Mouse (Mus musculus) kidney, postnatal 14 days (tissue): ENCODE results near the gene Cmtr1.

Experiments used
- DNase-seq: peaks from one replicate; pipeline ENCODE4 v3.0.0; 2022; ENCODE audit warnings: mixed read lengths

Cmtr1 gene

DNA sequence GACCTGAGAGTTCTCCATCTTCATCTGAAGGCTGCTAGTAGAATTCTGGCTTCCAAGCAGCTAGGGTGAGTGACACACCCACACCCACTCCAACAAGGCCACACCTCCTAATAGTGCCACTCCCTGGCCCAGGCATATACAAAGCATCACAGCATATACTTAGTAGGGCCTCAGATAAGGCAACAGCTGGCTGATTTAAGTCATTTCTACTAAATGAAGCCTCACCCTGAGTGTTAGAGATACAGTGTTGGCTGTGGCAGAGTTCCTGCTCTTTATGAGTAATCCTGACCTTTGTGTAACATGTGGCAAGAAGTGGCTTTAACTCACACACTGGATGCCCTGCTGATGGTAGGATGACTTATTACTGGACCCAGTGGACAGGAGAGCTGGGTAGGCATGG, 9.5 kb downstream of the Cmtr1 start:
- no peak for DNase-seq

DNA sequence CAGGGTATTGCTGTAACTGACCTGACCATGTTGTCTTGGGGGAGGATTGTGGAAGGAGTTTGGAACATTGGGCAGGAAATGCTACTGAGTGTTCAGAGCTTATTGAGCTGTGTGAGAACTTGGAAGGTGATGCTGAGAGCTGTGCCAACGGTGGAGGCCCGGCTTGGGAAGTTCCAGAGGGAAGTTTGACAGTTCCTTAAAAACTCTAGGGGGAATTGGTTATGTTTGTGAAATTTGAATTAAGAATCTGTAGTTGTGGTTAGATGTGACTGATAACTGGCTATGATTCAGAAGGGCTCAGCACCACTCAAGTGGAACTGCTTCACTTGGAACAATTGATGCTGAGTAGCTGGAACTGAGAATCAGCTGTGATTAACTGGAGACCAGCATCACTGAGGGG, 10.6 kb downstream of the Cmtr1 start:
- DNase-seq, result no peak

DNA sequence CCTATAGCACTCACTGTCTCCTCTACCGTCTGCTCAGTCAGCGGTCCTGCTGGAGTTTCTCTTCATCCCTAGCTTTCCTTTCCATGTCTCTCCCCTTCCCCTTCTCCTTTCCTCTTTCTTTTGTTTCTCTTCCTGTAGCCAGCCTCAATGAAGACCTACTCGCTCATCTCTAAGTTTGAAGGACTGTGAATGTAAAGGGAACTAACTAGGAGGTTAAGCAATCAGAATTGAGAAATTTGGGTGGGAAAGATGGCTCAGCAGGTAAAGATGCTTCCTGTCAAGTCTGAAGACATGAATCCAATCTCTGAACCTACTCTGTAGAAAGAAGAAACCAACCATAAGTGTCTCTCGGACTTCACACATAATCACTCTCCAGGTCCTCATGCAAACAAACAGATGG, 12.9 kb downstream of the Cmtr1 start:
- no peak for DNase-seq

DNA sequence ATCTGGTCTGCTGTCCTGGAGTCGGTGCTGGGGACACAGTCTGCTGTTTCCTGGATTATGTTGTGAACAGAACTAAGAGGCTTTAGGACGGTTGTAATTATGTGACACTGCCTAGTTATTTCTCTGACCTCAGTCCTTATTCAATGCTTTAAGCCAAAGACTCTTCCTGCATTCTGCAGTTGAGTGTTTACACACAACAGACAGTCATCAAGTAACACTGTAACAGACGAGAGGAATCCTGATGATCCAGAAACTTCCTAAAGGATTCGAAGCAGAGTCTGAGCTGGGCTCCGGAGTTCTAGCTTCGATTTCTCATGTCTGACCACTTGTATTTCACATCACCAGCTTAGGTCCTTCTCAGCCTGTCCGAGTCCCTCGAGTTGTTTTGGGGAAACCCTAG, 18.1 kb downstream of the Cmtr1 start:
- DNase-seq, result no peak

DNA sequence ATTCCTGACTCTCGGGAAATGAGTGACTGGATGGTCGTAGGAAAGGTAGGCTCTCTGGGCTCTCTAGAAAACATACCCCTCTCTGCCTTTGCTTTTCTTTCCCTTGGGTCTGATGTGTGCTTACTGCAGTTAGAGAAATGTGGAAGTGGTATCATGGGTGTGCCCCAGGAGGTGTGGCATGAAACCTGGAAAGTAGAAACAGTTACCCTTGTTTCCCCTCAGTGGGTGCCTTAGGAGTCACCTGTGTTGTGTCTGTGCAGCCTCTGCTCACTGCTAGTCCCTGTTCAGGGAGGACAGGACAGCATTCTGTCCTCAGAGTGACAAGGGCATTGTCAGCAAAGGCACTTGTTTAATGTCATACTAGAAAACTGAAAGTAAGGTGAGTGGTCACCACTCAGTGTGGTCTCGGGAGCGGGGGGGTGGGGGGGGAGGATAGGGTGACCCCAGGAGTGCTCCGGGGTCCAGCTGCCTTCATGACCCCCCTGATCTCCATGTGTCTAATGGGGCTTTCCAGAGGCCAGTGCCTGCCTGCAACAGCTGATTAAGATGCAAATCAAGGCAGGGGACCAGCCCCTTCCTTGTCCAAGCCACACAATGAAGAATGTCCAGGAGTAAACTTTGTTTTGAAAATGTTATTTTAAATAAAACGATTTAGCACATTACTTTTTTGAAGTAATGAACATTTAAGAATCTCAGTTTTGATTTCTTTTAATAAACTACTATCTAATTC, 18.8 kb downstream of the Cmtr1 start:
- DNase-seq, result no peak

DNA sequence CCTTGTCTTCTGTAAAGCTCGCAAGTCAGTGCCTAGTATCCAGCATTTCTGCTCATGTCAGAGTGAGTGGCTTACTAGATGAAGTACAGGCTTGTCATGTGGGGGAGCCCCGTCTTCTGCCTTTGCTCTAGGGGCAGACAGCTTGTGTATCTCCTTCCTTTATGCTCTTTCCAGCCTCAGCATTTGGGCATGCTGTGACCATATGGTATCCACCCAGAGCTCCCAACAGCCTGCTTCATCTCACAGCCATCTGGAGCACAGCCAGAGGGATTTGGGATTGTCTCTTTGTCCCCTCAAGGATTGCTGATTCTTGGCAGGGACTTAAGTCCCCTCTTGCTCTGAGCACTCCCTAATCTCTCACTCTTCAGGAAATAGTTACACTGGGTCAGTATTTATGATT, 19.8 kb downstream of the Cmtr1 start:
- DNase-seq, result peak; percentile 84

DNA sequence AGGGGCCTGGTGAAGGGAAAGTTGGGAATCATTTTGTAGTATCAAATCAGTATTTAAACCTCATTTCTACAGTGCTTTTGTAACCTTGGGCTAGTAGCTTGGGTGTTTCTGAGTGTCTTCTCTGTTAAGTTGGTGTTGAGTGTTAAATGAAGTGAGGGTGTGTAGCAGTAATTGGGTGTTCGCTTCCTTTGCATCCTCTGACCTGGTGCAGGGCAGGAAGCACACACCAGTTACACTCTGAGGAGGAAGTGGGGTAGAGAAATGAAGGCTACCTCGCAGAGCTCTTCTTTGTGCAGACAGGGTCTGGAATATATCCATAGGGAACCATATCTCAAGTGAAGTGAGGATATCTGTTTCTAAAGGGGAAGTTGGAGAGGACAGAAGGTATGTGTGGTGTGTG, 20.5 kb downstream of the Cmtr1 start:
- no peak for DNase-seq

DNA sequence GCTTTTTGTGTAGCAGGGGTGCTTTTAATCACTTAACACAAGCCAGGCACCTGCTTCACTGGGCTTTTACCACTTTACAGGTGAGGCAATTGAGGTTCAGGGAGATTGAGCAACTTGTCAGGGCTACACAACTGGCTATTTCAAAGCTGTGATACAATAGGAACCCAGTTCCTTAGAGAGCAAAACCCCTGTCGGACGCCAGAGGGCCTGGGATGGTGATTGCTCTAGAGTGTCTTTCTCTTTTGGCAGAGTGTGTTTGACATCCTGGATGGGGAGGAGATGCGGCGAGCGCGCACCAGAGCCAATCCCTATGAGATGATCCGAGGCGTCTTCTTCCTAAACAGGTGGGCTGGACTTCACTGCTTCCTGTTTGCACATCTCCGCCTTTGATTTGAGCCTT, 21.3 kb downstream of the Cmtr1 start:
- DNase-seq, result no peak

DNA sequence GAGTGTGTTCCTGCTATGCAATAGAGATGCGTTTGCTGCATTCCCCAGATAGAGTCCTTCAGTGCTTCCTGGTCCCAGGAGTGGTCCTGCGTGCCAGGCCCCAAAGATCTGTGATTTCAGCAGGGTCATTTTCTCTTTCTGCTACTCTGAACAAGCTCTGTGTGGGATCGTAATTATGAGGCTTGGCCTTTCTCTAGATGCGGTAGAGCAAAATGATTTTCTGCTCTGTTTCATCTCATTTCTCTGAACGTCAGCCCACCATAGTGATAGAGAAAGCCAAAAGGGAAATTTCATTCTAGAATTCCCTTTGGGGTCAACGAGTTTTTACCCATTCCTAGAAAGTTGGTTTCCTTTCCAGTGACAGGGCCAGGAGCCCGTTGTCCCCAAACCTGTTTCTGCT, 21.9 kb downstream of the Cmtr1 start:
- DNase-seq, result no peak

DNA sequence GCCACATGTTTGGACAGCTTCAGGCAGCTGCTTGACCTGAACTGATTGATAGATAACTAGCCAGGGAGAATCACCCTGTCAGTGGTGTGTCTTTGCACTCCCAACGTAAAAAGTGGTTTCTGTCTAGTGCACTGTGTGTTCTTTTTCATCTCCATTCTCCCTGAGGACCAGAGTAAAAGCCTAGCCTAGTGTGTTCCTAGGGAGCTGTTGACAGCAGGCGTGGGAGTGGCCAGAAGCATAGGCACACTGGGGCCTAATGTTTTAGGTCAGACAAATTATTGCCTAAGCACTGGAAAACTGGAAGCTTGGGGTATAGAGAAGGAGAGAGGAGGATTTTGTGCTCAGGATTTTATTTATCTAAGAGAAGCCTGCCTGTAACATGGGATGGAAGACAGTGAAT, 22.7 kb downstream of the Cmtr1 start:
- no peak for DNase-seq

DNA sequence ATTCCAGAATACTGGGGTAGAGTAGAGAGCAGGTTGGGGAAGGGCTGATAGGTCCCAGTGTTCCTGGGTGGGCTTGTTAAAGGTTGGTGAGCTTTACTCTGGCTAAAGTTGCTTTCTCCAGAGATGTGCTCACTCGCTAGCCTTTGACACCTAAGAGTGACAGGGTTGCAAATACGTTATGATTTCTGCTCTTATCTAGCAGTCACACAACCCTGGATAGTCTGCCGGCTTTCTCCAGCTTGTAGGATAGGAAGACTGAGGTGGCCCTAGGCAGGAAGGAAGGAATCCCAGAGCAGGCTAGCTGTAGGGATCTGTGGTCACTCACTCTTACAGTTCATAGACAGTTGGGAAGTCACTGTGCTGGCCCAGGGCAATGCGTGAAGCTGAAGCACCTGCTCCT, 23.9 kb downstream of the Cmtr1 start:
- no peak for DNase-seq

DNA sequence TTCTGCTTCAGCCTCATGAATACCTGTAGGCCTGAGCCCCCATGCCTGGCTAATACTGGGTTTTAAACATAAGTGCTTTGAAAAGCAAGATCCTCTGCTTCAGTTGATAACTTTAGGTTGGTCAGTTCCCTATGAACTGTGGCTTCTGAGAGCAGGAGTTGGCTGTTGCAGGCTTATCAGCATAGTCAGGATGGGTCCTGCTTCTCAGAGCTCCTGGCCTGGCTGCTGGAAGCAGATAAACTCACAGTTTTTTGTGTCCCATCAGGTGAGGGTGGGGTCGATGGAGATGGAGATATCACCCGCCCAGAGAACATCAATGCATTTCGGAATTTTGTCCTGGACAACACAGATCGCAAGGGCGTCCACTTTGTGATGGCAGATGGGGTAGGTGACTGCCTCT, 26.4 kb downstream of the Cmtr1 start:
- DNase-seq, result no peak

DNA sequence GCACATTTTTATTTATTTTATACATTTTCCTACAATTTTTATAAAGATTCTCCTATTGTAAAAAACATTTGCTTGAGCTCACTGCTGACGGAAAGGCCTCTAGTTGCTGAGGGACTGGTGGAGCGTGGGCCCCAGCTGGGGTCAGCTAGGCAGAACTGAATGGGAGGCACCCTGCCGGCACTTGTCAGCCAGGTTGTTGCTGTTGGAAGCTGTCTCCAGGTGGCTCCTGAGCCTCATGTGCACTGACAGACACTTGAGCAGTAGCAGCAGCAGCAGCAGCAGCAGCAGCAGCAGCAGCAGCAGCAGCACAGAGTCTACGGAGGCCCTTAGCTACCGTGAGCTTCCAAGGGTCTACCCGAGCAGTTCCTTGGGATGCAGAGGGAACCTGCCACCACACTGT, 27.0 kb downstream of the Cmtr1 start:
- no peak for DNase-seq

DNA sequence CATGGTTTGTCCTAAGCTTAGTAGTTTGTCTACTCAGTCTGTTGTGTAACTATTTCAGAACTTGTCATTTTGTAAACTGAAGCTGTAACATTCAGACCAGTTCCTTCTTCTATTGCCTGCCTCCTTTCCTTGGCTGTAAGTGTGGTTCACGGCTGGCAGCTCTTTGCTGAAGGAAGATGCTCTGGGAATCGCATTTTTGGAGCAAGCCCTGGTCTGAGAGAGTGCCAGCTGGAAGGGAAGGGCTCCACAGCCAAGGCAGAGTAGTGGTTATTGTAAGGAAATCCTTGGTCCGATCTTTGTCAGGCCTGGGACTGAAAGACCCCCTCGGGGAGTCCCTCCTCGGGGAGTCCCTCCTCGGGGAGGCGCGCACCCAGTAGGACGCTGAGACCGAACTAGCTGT, 28.2 kb downstream of the Cmtr1 start:
- no peak for DNase-seq

DNA sequence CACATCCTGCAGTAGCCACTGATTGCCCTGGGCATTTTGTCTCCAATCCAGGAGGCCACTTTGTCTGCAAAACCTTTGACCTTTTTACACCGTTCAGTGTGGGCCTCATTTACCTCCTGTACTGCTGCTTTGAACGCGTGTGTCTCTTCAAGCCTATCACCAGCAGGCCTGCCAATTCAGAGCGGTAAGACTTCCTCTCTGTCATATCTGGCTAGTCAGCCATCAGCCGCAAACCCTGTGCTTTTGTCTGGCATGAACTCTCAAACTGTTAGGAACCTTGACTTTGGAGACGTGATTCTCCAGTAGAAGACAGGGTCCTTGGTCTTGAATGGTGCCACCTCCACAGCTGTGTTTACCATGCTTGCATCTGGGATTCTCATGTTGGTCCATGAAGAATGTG, 29.9 kb downstream of the Cmtr1 start:
- no peak for DNase-seq

DNA sequence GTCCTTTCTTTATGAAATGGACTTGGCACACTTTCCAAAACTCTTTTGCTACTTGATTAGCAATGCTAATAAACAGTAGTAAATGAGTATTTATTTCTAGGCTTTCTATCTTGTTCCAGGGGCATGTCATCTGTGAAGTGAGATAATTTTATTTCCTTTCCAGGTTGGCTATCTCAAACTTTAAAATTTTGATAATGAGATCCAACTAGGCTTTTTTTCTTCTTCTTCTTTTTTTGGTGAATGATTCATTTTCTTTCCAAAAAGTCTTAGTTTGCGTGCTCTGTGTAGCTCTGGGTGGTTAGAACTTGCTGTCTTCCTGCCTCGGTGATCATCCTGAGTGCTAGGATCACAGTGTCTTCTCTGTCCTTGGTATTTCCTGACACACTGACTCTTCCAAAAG, 32.4 kb downstream of the Cmtr1 start:
- no peak for DNase-seq

DNA sequence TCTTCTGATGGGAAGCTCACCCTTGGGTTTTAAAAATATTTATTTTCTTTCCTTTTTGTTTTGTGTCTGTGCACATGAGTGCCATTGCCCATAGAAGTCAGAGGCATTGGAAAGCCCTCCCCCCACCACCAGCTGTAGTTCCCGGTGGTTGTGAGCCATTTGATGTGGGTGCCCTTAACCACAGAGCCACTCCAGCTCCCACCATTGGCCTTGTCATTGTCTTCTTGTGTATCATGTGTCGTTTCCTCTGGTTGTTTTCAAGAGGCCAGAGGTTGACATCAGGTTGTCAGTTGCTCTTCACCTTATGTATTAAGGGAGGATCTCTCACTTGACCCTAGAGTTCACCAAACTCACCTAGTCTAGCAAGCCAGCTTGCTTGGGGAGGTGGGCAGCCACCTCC, 33.2 kb downstream of the Cmtr1 start:
- no peak for DNase-seq

DNA sequence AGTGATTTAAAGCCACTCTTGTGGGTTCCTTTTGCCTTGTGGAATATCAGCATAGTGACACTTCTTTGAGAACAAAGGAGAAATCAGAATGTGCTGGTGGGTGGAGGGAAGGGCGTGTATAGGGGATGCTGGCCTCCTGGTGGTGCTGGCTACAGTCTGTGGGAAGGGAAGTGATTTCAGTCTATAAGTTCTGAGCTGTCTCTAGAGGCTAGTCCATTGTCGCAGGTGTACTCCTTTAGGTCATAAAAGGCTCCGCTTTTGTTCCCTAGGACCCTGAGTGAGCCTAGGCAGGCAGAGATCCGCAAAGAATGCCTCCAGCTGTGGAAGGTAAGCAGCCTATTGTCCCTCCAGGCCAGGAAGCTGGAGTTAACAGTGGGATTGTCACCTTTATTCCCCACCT, 34.1 kb downstream of the Cmtr1 start:
- no peak for DNase-seq

DNA sequence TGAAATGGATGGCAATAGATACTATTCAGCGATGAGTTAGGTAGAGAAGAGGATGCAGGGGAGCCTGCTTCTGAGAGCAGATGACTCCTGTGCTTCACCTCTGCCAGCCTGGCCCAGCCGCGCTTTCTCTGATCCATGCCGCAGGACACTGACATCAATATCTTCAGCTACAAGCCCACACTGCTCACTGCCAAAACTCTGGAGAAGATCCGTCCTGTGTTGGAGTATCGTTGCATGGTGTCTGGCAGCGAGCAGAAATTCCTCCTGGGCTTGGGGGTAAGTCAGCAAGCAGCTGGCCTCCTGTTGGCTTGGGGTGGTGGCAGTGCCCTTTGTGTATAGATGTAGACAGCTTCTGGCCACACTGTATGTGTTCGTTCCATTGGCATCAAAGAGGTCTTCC, 36.5 kb downstream of the Cmtr1 start:
- DNase-seq, result no peak

DNA sequence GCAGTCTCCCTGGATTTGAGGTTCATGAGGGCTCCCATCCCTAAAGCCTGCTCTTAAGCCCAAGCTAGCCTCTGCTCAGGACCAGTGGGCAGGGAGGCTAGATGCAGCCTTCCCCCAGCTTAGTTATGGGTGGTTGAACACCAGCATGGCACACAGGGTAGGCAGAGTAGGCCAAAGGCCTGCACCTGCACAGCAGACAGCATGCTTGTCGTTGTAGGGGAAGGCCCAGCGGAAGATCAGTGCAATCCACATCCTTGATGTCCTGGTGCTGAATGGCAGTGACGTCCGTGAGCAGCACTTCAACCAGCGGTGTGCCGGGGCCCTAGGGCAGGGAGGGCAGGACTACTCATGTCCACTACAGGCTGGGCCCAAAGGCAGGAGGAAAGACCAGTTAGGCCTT, 38.0 kb downstream of the Cmtr1 start:
- no peak for DNase-seq

DNA sequence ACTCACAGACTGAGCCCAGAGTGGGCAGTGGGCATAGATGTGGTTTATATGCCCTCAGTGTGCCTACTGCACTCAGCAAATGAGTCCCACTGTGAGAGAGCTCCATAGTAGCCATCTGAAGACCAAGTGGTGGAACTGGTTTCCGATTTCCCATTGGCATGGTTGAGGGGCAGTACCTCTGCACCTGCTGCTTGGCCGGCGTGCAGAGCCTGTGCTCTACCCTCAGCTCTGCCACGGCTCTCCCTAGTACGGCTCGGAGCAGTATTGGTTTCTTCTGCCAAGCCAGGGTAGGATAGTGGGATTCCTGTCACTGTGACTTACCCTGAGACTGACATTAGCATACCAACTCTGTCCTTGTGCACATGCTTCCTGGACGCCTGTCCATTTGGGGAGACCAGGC, 40.2 kb downstream of the Cmtr1 start:
- no peak for DNase-seq

DNA sequence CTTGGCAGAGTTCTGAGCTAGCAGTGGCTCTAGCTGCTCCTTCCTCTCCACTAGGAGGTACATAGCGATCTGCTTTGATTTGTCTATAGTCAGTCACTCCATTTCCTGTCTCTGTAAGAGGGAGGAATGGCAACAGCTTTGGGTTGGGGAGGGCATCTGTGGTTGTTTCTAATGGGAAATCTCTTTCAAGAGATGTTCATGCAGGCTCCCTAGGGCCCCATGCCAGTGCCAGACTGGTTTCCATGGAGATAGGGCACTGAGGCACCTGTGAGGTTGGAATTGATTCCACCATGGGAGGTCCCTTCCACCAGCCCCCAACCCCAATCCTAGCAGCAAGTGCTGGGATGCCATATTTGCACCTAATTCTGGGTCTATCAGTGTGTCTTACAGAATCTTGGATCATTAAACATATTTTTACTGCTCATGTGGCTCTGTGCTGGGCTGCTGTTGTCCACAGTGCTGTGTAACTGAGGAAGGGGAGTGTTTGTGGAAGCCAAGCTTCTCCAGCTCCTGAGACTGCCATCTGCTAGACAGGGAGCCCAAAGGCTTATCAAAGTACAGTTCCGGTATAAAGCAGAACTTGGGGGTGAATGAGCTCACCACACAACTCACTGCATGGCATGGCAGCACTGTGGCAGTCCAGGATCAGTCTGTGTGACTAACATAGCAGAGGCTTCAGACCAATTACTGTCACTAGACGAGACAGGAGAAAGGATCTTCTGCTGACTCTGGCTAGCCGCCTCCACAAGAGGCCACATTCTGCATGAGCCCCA, 42.7 kb downstream of the Cmtr1 start:
- no peak for DNase-seq

DNA sequence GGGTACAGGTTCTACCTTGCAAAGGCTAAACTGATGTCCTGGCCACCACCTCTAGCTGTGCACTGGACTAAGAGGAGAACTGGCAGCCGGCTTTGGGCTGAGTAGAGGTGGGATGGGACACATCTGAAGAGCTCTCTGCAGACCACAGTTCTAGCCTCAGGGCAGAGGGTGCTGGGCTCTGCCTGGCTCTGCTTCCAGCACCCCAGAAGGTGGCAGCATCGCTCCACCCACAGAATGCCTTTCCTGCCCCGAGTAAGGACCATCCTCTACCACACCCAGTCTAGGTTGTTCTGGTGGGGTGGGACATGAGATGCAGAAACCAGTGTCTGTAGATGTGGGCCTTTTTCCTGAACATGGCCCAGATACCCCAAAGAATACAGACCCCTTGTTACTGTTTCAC, 44.4 kb downstream of the Cmtr1 start:
- DNase-seq, result peak; percentile 51

DNA sequence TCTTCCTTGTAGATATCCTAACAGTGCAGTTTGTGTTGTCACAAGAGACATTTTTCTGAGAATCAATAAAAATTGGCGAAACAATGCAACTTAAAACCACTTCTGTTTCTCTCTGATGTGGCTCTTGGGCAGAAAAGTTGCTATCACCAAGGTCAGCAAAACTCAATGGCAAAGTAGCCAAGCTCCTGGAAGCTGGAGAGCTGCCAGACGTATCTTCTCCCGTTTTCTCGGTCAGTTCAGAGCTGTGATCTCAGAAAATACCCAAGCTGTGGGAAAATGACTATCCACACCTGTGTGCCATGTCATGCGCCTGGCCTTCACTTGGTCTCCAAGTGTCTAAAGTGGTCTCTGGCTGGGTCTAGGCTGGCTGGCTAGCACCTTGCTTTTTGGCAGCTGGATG, 45.5 kb downstream of the Cmtr1 start:
- peak; percentile 33 for DNase-seq

DNA sequence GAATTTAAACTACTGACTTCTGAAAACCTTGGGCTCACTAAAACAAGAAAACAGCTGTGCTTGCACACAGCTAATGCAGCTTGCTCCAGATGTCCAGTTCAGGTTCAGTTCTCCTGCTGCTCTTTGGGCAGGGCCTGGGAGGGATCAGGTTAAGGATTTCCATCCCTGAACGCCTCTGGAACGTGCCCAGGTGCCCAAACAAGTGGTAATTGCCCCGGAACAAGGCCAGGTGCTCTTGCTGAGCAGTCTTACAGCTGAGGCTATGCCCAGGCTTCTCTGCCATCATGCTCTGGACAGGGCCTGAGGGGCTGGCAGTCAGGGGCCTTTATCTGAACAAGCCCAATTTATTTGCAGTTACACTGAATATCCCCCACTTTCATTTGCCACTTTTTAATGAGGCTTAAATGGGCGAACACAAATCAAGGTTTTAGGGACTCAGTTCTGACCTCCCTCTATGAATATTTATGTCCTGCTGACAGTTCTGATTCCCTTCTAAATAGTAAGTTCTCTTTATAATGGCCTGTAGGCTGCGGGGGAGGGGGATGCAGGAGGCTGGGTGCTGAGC, 46.7 kb downstream of the Cmtr1 start:
- DNase-seq, result no peak
